Mouse (Mus musculus) right cerebral cortex, postnatal 25 days (tissue): ENCODE data around the gene Hsd17b2.

ENCODE experiments used
- DNase-seq: peaks from one replicate; pipeline ENCODE4 v3.0.0; 2022

Hsd17b2 gene

DNA sequence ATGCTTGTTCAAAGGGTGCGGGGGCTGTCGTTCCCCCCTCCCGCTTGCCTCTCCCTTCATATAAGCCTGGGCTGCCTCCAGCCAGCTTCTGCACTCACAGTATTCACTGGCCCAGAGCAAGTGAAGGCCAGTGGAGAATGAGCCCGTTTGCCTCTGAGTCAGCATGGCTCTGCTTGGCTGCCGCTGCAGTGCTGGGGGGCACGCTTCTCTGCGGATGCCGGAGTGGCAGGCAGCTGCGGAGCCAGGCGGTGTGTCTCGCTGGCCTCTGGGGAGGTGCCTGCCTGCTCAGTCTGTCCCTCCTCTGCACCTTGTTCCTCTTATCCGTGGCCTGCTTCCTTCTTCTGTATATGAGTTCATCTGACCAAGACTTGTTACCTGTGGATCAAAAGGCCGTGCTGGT is at the start of gene Hsd17b2:
Gene Hsd17b2 (plus strand): TSS at position 46 of the 400 bp plus-strand sequence.
- no peak for DNase-seq

DNA sequence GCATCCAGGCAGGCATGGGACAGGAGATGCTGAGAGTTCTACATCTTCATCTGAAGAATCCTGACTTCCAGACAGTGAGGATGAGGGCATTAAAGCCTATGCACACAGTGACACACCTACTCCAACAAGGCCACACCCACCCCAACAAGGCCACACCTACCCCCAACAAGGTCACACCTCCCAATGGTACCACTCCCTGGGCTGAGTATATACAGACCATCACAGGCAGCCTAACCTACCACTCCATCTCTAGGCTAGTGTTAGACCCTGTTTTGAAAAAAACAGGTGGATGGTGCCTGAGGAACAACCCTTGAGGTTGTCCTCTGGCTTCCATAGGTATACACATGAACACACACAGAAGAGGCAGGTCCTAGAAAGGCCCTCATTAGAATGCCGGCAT is 49.4 kb upstream of the Hsd17b2 start:
- DNase-seq, result no peak

DNA sequence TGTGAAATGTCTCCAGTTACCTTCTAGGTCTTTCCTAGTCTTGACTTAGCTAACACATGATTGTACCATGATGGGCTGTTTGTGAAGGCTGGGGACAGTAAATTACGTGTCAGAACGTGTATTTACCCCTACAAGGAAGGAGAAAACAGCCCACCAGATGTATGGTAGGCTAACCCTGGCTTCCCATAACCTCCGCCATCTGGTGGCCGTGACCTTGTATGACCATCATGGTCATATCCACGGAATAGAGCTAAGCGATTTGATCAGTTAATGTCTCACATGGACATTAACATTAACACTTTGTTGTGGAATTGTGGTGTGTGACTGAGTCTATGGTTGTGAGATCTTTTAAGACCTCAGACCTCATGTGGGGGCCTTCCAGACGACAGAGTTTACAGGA is 42.7 kb upstream of the Hsd17b2 start:
- no peak for DNase-seq

DNA sequence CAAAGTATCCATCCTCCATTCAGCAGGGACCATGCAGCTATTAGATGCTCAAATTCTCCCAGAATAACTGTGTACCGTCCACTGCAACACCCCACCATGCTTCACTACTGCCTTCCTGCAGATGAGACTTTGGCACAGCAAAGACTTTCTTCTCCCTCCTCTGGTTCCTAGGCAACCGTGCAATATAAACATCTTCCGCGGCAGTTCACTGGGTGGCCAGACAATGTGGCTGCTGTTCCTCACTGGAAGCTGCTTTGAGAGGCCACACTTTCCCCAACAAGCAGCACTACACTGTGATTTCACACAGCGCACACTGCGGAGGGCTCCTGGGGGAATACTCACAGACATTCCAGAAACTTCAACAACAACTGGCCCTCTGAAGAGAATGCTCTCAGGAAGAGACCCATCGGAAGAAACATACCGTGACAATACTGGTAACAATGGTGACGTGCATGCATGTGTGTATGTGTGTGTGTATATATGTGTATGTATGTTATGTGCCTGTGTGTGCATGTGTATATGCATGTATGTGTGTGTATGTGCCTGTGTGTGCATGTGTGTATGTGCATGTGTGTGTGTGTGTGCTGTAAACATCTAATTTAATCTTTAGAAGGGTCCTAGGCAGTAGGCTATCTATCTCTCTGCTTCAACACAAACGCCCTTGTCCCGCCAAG is 41.2 kb upstream of the Hsd17b2 start:
- peak; percentile 35 for DNase-seq

DNA sequence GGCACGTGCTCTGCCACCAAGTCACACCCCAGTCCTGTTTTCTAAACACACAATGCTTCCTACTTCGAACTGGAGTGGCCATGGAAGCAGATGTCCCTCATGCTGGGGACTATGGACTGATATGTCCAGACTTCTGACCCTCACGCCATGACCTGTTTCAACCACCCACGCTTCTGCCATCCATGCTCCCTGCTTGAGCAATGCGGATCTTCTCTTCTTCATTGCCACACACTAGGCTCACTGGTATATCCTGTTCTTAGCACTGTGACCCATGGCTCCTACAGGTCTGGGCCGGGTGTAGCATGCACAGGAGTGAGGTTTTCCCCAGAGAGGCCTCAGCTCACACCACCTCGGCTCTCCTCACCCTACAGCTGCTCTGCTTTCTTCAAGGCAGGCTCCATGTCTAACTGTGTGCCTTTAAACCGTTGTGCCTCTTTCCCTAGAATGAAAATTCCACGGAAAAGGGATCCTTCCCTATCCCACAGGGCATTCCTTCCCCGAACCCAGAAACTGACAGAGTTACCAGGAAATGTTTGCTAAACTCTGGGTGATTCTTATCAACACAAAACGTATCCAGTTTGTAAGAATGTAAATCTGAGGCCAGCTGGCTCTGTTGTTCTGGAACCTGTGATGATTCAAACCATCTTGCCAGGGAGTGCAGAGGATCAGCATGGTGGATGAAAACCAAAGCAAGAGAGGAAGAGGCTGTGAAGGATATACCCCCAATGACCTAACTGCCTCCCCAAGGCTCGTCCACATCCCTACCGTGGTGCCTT is 34.2 kb upstream of the Hsd17b2 start:
- no peak for DNase-seq

DNA sequence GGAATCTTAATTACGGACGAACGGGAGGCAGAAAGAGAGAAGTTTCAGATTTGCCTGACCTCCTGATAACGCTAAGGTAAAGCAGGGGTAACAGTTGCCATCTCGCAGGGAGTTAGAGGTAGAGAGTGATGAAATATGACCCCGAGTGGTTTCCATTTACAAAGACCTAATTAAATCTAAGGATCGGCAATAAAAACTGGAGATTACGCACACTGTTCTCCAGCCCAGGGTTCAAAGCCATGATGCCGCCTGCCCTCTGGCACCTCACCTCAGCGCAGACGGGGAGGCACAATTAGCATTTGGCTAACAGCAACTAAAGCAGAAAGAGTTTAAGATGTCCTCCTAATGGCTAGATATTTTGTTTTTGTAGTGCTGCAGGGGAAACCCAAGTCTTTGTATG is 31.2 kb upstream of the Hsd17b2 start:
- no peak for DNase-seq

DNA sequence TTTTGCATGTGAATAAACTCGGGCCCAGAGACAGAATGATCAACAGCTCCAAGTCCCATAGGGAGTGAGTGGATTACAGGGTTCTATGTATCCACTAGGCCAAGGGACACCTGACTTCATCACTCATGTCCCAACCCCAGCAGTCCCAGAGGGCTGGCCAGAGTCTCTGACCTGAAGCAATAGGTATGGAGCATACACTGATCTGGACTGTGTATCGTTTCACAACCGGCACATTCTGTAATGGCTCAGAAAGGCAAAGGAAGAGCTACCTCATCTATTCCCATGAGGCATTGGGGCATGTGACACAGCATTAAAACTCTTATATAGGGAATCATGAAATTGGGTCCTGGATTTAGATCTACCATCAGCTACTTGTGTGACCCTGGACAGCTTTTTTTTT is 29.1 kb upstream of the Hsd17b2 start:
- no peak for DNase-seq

DNA sequence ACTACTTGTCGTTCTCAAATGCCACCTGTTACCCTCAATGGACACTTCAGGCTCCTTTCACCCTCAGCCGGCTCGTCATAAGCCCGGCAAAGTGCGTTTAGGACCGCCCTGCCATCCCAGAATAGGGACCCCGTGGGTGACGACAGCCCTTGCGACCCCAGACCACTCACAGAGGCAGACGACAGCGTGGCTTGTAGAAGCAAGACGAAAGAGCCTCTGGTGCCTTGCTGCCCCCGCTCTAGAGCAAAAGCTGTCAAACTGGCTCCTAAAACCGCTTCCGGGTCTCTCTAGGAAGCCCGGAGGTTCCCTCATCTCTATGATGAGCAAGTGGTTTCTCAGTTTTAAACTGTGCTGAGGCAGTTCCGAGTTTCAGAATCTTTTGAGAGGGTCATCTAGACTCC is 28.3 kb upstream of the Hsd17b2 start, which contains the start of gene Sdr42e1:
Gene Sdr42e1 (minus strand): TSS at position 260 of the 401 bp plus-strand sequence.
- peak; percentile 38 for DNase-seq

DNA sequence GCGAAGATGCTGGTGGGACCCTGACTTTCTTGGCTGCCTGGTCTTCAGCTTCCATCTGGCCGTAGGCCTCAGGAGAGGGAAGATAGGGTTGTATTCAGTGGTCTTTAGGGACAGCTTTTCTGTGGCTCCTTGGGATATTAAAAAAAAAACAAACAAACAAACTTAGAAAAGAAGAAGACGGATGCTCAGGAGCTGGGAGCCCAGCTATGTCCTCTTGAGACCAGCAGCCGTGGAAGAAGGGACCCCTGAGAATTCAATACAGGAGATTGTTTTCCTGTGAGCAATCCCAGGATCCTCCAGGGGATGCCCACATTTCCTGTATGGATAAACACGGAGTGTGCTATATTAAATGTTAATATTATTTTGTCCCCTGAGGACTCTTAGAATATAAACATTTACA is 26.5 kb upstream of the Hsd17b2 start:
- no peak for DNase-seq

DNA sequence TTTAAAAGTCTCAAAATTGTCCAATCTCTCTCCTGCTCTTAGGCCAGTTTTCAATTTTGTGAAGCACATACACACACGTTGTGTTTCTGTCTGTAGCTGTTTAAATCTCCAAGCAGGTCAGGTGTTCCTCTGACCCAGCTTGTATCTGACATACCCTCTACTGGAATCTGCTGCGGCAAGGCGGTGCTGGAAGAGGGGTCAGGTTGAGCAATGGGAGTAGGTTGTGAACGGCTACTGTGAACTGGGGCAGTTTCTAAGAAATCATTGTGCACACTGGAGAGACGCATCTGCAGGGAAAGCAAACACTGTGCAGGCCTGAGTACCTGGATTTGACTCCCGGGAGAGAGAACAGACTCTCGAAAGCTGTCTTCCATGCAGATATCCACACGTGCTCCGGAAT is 25.2 kb upstream of the Hsd17b2 start:
- no peak for DNase-seq

DNA sequence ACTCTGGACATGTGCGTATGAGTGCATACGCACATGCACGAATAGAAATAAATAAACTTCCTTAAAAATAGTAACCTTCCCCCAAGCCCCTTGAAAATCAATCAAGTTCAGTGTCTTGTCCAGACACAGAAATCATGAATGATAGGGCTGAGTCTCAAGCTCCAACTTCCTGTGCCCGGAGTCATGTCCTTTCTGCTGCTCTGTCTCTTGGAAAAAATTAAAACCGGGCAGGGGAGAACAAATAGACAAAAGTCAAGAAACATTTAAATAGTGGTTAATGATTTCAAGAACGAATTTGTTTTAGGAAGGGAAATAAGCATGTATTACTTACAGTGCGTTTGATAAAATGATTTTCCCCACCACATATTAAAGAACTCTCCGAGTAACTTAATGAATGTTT is 24.7 kb upstream of the Hsd17b2 start:
- DNase-seq, result no peak

DNA sequence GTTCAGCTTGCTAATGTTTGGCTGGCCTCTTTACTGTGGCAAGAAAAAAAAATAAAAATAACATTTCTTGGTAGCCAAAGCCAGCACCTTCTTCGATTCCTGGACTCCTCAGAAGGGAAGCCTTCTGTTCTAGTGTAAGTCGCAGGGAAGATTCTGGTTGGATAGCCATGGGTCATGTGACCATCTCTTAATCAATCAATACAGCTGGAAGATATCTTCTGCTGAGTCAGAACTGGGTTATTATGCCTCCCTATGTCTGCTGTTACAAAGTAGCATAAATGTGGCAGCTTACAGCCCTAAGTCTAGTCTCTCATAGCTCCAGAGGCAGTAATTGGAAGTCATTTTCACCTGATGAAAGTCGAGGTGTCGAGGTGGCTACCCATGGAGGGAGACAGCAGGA is 23.1 kb upstream of the Hsd17b2 start:
- no peak for DNase-seq

DNA sequence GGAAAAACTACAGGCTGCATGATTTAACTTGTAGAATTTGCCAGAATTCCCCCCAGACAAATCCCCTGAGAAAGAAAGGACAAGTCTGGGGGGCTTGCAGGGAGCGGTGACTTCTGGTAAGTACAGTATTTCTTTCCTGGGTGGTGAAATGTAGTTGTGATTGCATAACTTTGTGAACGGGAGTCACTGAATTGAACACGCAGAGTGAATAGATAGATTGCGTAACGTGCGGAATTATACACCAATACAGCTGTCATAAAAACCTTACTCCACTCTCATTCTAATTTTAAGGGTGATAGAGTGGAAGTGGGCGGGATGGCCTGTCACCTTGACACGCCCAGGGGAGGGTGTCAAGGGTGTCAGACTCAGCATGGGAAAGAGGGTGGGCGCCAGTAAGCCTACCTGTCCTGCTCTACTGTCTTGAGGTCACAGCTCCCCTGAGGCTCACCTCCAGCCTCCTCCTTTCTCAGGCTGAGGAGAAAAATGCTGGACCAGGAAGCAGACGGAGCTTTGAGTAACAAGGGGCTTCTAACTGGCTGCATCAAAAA is 17.7 kb upstream of the Hsd17b2 start:
- DNase-seq, result no peak

DNA sequence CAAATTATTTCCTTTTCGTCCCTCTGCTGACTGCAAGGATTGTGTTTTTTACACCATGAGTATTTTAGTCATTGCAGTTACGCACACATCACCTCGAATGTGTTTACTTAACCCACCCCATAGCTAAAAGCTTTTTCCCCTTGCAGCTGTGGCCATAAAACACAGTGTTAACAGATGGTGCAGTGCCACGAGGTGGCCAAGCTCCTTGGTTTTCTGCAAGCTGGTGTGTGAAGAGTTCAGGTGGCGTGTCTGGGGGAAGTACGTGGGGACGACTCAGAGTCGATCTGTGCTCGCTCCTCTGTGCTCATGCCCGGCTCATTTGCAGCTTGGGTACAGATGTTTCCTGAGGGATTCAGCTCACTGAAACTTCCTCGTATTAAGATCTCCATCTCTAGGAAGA is 17.2 kb upstream of the Hsd17b2 start:
- DNase-seq, result no peak

DNA sequence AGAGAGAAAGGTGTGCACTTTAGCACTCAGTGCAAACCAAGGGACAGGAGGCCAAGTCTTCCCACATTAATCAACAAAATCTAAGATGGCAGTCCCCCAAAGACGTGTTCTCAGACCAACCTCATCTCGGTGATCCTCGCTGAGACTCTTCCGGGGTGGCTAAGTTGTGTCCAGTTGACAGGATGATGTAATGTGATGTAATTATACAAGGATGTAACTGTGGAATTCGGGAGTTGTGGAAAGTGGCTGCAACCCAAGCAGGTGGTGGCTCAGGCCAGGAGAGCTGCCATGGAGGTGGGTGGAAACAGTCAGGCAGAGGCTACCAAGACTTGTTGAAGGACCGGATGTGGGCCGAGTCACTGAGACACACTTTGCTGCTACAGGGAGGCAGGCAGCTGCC is 13.8 kb upstream of the Hsd17b2 start:
- no peak for DNase-seq

DNA sequence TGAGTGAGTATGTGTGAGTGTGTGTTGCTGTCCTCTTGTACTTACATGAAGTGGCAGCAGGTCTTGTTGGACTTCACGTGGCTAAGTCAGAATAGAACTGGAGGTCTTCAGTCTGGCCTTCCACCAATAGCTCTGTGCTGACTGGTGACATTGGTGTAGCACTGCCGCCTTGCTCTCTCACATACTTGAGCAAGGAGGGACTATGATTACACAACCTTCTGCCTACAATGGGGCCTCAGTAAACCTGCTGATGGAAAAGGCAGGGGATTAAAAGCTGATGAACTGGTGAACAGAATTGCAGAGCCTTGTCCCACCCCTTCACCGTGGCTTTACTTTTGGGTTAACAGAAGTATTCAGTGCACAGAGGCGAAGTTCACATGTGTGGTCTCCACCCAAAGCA is 9.6 kb upstream of the Hsd17b2 start:
- no peak for DNase-seq

DNA sequence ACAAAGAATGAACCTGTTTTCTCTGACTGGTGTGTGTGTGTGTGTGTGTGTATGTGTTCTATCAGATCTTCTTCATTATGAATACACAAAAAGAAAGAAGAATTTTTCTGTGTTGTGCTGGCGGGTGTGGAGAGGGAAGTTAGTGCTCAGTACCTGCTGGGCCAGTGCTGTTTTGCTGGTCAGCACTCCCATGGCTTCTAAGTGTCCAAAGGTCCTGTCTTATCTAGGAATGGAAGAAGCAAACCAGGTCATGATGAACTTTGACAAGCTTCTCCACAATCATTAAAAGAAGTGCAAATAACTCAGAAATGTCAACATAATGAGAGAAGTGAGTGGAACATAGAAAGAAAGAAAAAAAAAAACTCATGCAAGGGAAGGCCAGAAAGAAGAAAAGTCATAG is 6.1 kb upstream of the Hsd17b2 start:
- no peak for DNase-seq

DNA sequence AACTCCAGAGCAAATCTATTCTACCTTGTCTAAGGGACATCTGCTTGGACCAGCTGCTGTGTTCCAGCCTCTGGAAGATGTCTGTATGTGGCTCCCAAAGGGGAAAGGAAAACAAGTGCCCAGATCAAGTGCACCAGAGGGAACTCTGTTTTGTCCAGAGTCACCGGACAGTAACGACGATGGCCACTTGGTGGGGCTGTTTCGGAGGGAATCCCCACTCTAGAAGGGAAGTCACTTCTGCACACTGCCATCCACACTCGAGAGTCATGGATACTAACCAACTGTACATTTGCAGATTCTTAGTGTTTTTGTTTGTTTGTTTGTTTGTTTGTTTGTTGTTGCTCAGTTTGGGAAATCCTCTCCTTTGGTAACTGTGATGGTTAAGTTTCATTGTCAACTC is 4.5 kb upstream of the Hsd17b2 start:
- DNase-seq, result no peak

DNA sequence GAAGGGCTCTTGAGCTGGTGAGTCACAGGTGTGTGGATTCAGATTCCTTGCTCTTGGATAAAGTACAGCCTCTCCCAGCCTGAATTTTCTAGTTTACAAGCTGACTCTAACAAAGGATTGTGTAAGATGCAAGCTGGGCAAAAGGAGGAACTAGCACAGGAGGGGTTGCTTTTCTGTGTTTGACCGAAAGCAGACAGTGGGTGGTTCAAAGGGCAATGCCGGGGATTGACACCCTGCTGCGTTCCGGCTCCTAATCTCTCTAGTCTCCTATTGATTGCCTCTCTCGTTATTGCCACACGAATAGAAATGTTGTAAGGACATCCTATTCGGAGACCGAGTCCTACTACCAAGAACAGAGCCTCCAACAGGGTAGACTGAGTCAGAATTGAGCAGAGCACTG is 1.0 kb upstream of the Hsd17b2 start:
- no peak for DNase-seq

DNA sequence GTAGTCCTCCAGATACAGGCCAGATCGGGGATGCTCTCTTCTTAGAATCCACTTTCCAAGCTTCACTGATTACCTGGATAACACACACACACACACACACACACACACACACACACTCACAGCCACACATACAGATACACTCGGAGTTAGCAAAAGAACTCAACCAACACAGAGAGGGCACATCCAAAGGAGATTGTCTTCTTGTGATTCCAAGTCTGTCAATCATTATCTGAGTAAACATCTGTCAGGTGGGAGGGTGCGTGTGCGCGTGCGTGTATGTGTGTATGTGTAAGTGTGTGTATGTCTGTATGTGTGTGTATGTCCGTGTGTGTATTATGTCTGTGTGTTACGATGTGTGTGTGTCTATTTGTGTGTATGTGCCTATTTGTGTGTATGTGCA is 458 bp upstream of the Hsd17b2 start:
- DNase-seq, result no peak

DNA sequence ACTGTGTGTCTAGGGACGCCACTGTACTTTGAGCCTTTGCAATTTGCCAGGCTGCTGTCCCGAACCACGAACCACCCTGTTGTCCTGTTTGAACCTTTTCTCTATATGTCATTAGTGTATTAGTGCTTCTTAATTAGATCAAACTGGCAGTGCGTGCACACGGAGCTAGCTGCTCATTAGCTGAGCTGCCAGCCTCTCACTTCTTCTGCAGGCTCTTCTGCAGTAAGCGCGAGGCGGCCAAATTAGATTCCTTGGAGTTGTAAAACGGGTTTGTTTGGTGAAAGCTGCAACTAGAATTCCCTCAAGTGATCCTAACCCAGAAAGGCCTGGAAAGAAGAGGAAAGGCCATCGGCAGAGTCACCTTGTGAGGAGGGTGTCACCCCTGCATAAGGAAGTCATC is 997 bp downstream of the Hsd17b2 start:
- no peak for DNase-seq

DNA sequence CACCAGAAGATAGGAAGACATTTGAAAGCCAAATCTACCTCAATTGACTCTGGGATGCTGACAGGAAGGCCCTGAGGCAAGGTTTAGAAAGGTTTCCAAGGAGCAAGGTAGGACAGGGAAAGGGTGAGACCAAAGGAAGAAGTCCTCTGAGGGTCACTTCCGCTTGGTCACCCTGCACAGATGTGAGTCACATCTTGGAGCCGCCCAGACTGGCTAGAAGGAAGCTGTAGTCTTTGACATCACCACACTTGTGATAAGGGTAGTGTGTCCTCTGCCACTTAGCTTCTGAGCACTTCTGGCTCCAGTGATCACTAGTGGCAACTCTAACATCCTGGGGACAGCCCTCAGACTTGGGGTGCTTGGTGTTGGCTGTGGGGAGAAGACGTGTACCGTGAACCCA is 4.4 kb downstream of the Hsd17b2 start:
- DNase-seq, result no peak

DNA sequence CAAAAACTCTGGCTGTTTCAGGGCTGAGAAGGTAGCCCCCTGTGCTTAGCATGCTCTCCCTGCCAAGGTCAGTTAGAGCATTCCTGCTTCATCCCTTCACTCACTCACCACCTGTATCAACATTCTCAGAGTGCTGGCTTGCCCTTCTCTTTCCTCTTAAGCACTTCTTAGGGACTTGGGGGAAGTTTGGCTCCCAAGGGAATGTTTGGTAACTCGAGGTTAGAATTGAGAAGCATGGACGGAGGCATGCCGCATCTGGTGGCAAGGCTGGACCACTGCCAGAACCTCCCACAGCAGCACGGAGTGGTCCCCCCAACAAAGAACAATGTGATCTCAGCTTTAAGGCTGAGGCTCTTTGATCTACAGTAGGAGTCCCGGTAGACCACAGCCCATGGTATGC is 10.5 kb downstream of the Hsd17b2 start:
- no peak for DNase-seq

DNA sequence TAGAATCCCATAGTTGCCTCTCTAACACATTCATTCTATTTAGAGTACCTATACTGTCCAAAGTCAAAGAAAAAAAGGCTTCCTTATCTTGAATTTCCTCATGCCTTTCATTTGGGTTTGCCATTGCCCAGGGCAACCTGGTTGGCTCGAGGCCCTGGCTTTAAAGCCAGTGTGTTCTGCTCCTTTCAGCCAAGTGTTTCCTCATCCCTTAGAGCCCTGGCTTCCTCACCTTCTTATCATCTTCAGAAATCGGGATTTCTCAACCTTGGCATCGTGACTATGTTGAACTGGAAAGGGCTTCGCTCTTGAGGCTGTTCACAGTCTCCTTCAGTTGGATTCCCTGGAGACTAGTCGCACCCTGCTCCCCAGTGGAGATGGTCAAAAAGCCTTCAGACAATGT is 12.9 kb downstream of the Hsd17b2 start:
- no peak for DNase-seq

DNA sequence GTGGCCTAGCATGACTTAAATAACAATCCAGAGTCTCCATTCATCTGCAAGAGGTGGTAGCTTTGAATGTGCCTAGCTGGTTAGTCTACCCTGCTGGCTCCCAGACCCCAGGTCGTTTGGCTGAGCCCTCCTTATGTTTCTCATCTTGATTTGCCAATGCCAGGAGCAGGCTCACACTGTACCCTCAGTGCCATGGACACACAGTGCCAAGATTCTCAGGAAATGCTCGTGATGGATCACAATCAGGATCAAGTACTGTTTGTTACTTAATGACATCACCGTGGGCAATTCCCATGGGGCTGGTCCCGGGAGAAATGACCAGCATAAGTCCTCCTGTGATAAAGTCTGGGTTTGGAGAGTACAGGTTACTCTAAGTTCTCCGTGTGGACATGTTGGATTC is 14.2 kb downstream of the Hsd17b2 start:
- no peak for DNase-seq
